Comparison of ENCODE assay signal across 9 mouse cellular contexts in genomic region chr2:172976661-172977238, GRCm38 (mm10). TPM values are rescaled to one million over a fixed set of nuclear protein-coding genes. Genes with fewer than 3 reads are reported as not detected.
DNase-seq lines count a peak whose midpoint lies in the region; ATAC-seq and TF ChIP-seq lines count a peak whose summit lies in the region.
"Had no signal": no experiment of that assay in that cellular context is flagged by ENCODE, and none has a peak within 500 bp of the region (broad histone marks: within the 10 kb centered on the region; RNA-seq: fewer than 3 reads in every experiment).

No protein-coding gene starts in this region.

- no peak for DNase-seq in lung, postnatal 14 days
- DNase-seq in liver, embryonic 14.5 days (ENCODE audit: low read depth in 3 of 3, low spot score in 3 of 3) = no peak
- DNase-seq in thymus, postnatal 10 days (ENCODE audit: low spot score in 2 of 2) = peak; percentile 64 to 71
- no peak for DNase-seq in cerebellum, postnatal 4 days (ENCODE audit: low spot score in 2 of 2)
- DNase-seq in gastrocnemius, postnatal 10 days = no peak
- no peak for DNase-seq in layer of hippocampus, postnatal 36 days

- H3K9me3 ChIP-seq in lung, embryonic 16.5 days (ENCODE audit: control insufficient read depth, low read length) = peaks cover 4% of the 10 kb centered on the region; the same call in 1 of the 2 replicates
- H3K9me3 ChIP-seq in embryonic facial prominence, embryonic 13.5 days = peaks cover 3% of the 10 kb centered on the region; the same call in 1 of the 2 replicates
- H3K9me3 ChIP-seq in liver, embryonic 14.5 days (ENCODE audit: control insufficient read depth, low read length) = no peaks in the 10 kb centered on the region

- 20% methylated on average over 7 of the region's 7 CpGs for WGBS in lung, embryonic 16.5 days
- WGBS in embryonic facial prominence, embryonic 13.5 days = 25% methylated on average over 7 of the region's 7 CpGs
- WGBS in liver, embryonic 14.5 days (ENCODE audit: insufficient replicate concordance) = 12% methylated on average over 7 of the region's 7 CpGs

- TF ChIP-seq CTCF in liver, embryonic 14.5 days (IDR thresholded peaks at IDR 0.05; ENCODE audit: low read depth) = no peak

- H3K4me1 ChIP-seq in lung, embryonic 16.5 days (replicated peaks; ENCODE audit: control insufficient read depth, insufficient read depth, low read length) = peaks cover 7% of the 10 kb centered on the region
- peaks cover 34% of the 10 kb centered on the region for H3K4me1 ChIP-seq in embryonic facial prominence, embryonic 13.5 days
- 0 out of 4 replicates have a peak, but pooled peaks cover 0 to 2% of the 10 kb centered on the region in 2 experiments for H3K4me1 ChIP-seq in liver, embryonic 14.5 days (replicated peaks; ENCODE audit: control insufficient read depth in 2 of 2, insufficient read depth in 2 of 2, low read length in 1 of 2)

- H3K4me2 ChIP-seq in lung, embryonic 16.5 days (ENCODE audit: low read depth, low read length) = peak overlapping the region; percentile 11; the same call in 1 of the 2 replicates
- H3K4me2 ChIP-seq in embryonic facial prominence, embryonic 13.5 days = peak overlapping the region; percentile 46
- peak overlapping the region; percentile 23; the same call in 1 of the 2 replicates for H3K4me2 ChIP-seq in liver, embryonic 14.5 days (ENCODE audit: low read depth)

- peak overlapping the region; percentile 18; the same call in 1 of the 2 replicates for H3K4me3 ChIP-seq in lung, embryonic 16.5 days (ENCODE audit: low read length)
- no peak overlapping the region for H3K4me3 ChIP-seq in embryonic facial prominence, embryonic 13.5 days
- no peak overlapping the region for H3K4me3 ChIP-seq in liver, embryonic 14.5 days (ENCODE audit: insufficient read depth in 1 of 2, low read depth in 2 of 2, low read length in 2 of 2)

- ATAC-seq in lung, embryonic 16.5 days (ENCODE audit: low read depth) = peak; percentile 42
- no peak for ATAC-seq in embryonic facial prominence, embryonic 13.5 days (ENCODE audit: insufficient number of reproducible peaks, insufficient read depth, low FRiP score, low TSS enrichment, low read depth)
- ATAC-seq in liver, embryonic 14.5 days (ENCODE audit: insufficient read depth) = no peak

- no peak for TF ChIP-seq EP300 in liver, embryonic 14.5 days (IDR thresholded peaks at IDR 0.05; ENCODE audit: low read depth)

- no peaks in the 10 kb centered on the region for H3K27me3 ChIP-seq in lung, embryonic 16.5 days (ENCODE audit: control insufficient read depth, insufficient read depth, low read depth, low read length)
- H3K27me3 ChIP-seq in embryonic facial prominence, embryonic 13.5 days = no peaks in the 10 kb centered on the region
- H3K27me3 ChIP-seq in liver, embryonic 14.5 days (ENCODE audit: control insufficient read depth, insufficient read depth, low read length) = no peaks in the 10 kb centered on the region

- H3K36me3 ChIP-seq in lung, embryonic 16.5 days (ENCODE audit: control insufficient read depth, insufficient read depth, low read length) = no peaks in the 10 kb centered on the region
- H3K36me3 ChIP-seq in embryonic facial prominence, embryonic 13.5 days = no peaks in the 10 kb centered on the region
- H3K36me3 ChIP-seq in liver, embryonic 14.5 days (replicated peaks; ENCODE audit: control insufficient read depth, insufficient read depth, low read depth) = no peaks in the 10 kb centered on the region

- H3K9ac ChIP-seq in lung, embryonic 16.5 days (ENCODE audit: low read length) = no peak overlapping the region
- H3K9ac ChIP-seq in embryonic facial prominence, embryonic 13.5 days = peak overlapping the region; percentile 57; the same call in 1 of the 2 replicates
- H3K9ac ChIP-seq in liver, embryonic 14.5 days (replicated peaks) = no peak overlapping the region

- 0 out of 2 replicates have a peak overlapping the region, but pooled peaks have one; percentile 42 for H3K27ac ChIP-seq in lung, embryonic 16.5 days (ENCODE audit: low read length)
- peak overlapping the region; percentile 58 for H3K27ac ChIP-seq in embryonic facial prominence, embryonic 13.5 days
- H3K27ac ChIP-seq in liver, embryonic 14.5 days = no peak overlapping the region
- H3K27ac ChIP-seq: macrophage had no signal

RNA-seq across cellular contexts. Expression of gene Spo11, which starts 0.8 kb away (rescaled TPM):
- polyA plus RNA-seq in lung, embryonic 16.5 days (2015; fragmentation: Nextera tagmentation; extraction: Ambion mirVana) = 0.21 and 0.30 TPM in 2 replicates
- polyA plus RNA-seq in embryonic facial prominence, embryonic 13.5 days (2015; fragmentation: Nextera tagmentation; extraction: Ambion mirVana) = 2.8 and 3.9 TPM in 2 replicates
- 0.01 and 0.03 TPM in 2 replicates for polyA plus RNA-seq in liver, embryonic 14.5 days (2012; rRNA removed)
- polyA plus RNA-seq in liver, embryonic 14.5 days (2014; fragmentation: Nextera tagmentation; extraction: Ambion mirVana) = not detected in 2 replicates
- total RNA-seq in gastrocnemius, postnatal 10 days (2021) = not detected
- not detected for total RNA-seq in layer of hippocampus, postnatal 36 days (2021)
- polyA plus RNA-seq: macrophage had no signal

RNA-seq across cellular contexts. Expression of gene Rae1, which starts 23.2 kb away (rescaled TPM):
- polyA plus RNA-seq in lung, embryonic 16.5 days (2015; fragmentation: Nextera tagmentation; extraction: Ambion mirVana) = 104 and 109 TPM in 2 replicates
- 137 and 148 TPM in 2 replicates for polyA plus RNA-seq in embryonic facial prominence, embryonic 13.5 days (2015; fragmentation: Nextera tagmentation; extraction: Ambion mirVana)
- polyA plus RNA-seq in liver, embryonic 14.5 days (2012; rRNA removed) = 39.4 and 45.9 TPM in 2 replicates
- 65.3 and 71.1 TPM in 2 replicates for polyA plus RNA-seq in liver, embryonic 14.5 days (2014; fragmentation: Nextera tagmentation; extraction: Ambion mirVana)
- 10 to 100 TPM; 27.9 to 31.5 TPM for total RNA-seq in gastrocnemius, postnatal 10 days (2021)
- total RNA-seq in layer of hippocampus, postnatal 36 days (2021) = 10 to 100 TPM; 72.9 to 77.0 TPM

RNA-seq across cellular contexts. Expression of gene Bmp7, which starts 36.6 kb away (rescaled TPM):
- 6.2 and 6.8 TPM in 2 replicates for polyA plus RNA-seq in lung, embryonic 16.5 days (2015; fragmentation: Nextera tagmentation; extraction: Ambion mirVana)
- polyA plus RNA-seq in embryonic facial prominence, embryonic 13.5 days (2015; fragmentation: Nextera tagmentation; extraction: Ambion mirVana) = 41.6 and 43.6 TPM in 2 replicates
- polyA plus RNA-seq in liver, embryonic 14.5 days (2012; rRNA removed) = 1.7 and 2.0 TPM in 2 replicates
- polyA plus RNA-seq in liver, embryonic 14.5 days (2014; fragmentation: Nextera tagmentation; extraction: Ambion mirVana) = 1.7 and 1.8 TPM in 2 replicates
- total RNA-seq in gastrocnemius, postnatal 10 days (2021) = 1 to 10 TPM; 1.6 to 2.4 TPM
- 1 to 10 TPM; 3.6 to 6.2 TPM for total RNA-seq in layer of hippocampus, postnatal 36 days (2021)

RNA-seq across cellular contexts. Expression of gene Rbm38, which starts 43.5 kb away (rescaled TPM):
- 30.8 and 34.3 TPM in 2 replicates for polyA plus RNA-seq in lung, embryonic 16.5 days (2015; fragmentation: Nextera tagmentation; extraction: Ambion mirVana)
- 24.2 and 25.8 TPM in 2 replicates for polyA plus RNA-seq in embryonic facial prominence, embryonic 13.5 days (2015; fragmentation: Nextera tagmentation; extraction: Ambion mirVana)
- polyA plus RNA-seq in liver, embryonic 14.5 days (2012; rRNA removed) = 274 and 315 TPM in 2 replicates
- polyA plus RNA-seq in liver, embryonic 14.5 days (2014; fragmentation: Nextera tagmentation; extraction: Ambion mirVana) = 270 and 320 TPM in 2 replicates
- total RNA-seq in gastrocnemius, postnatal 10 days (2021) = 100 to 1,000 TPM; 121 to 129 TPM
- total RNA-seq in layer of hippocampus, postnatal 36 days (2021) = 1 to 10 TPM; 3.8 to 4.6 TPM

Comparison
In these comparisons a context has a peak if more than half of its experiments do, and no peak if none do; other contexts are left out.
1. DNase-seq: peak in thymus, postnatal 10 days (2 of 2); none in lung, postnatal 14 days (single experiment), liver, embryonic 14.5 days (0 of 3), cerebellum, postnatal 4 days (0 of 2), gastrocnemius, postnatal 10 days (single experiment) and layer of hippocampus, postnatal 36 days (0 of 2).
2. Peak in every context shown above with its lines, with median percentiles within 50 percentile points of each other: H3K4me2 ChIP-seq.